Mouse (Mus musculus) cortical plate, adult 2 months (tissue): ENCODE measurements around the gene Dstn. TPM values are rescaled to one million over a fixed set of nuclear protein-coding genes. Genes with fewer than 3 reads are reported as not detected.
A peak's percentile ranks its signal among the peaks of the same experiment; 100 is the strongest.

Source experiments
- H3K27ac ChIP-seq: fragments of 200-500 bp; 2 replicates; pipeline ENCODE4 v1.5.1; 2012; ENCODE audit warnings: low read length, control low read depth, inconsistent platforms; ENCODE audit not compliant: insufficient read depth
- H3K4me1 ChIP-seq: fragments of 200-500 bp; 2 replicates; pipeline ENCODE4 v1.6.1; 2011; ENCODE audit warnings: low read length; ENCODE audit not compliant: control insufficient read depth, insufficient read depth
- H3K4me3 ChIP-seq: fragments of 200-500 bp; 2 replicates; pipeline ENCODE4 v1.5.1; 2011; ENCODE audit warnings: mild to moderate bottlenecking, low read length, control low read depth; ENCODE audit not compliant: insufficient read depth
- CTCF ChIP-seq: fragments of 200-500 bp; IDR thresholded peaks from 2 replicates; pipeline ENCODE4 v1.5.1; 2011; ENCODE audit warnings: mild to moderate bottlenecking, control low read depth, low read length; ENCODE audit not compliant: insufficient read depth; ENCODE audit errors: extremely low read depth
- POLR2A ChIP-seq: fragments of 200-500 bp; IDR thresholded peaks from 2 replicates; pipeline ENCODE4 v1.6.1; 2011; ENCODE audit warnings: mild to moderate bottlenecking, low read length, control low read depth; ENCODE audit not compliant: insufficient read depth; ENCODE audit errors: extremely low read depth
- polyA plus RNA-seq: library from polyadenylated mRNA; depleted of rRNA; stranded (reverse); fragments of >200 nt; gene quantifications from 2 replicates; pipeline ENCODE4 v1.2.3, GENCODE M21; 2012; rRNA removed

The Dstn gene
- polyA plus RNA-seq, 1 experiment = 128 TPM

DNA sequence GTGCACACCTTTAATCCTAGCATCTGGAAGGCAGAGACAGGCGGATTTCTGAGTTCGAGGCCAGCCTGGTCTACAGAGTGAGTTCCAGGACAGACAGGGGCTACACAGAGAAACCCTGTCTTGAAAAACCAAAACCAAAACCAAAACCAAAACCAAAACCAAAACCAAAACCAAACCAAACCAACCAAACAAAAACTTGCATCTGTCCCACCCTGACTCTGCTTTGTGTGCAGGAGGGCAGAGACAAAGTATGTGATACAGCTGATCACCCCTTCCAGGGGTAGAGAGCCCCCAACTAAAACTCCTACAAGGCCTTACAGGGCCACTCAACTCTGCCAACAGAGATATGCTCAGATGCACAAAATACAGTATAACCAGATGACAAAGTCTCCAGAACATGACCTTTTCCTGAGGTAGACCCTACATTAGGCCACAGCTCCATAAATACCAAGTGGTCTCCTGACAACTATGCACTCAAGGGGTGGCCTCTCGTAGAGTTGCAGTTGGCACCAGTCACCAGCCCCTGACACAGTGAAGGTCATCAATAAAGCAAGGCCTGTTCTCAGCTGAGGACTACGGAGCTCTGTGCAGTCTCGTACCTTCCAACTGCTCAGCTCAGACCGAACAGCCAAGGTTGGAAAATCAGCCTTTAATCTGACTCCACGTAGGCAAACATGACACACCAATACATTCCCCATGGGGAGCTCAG lies 77.0 kb downstream of the Dstn start:
- TF ChIP-seq POLR2A (no peak), CTCF (no peak)

More for the DNA sequence above, 77.0 kb downstream of the Dstn start:
- H3K27ac ChIP-seq = peak overlapping the region; percentile 25; the same call in 1 of the 2 replicates
- H3K4me3 ChIP-seq = no peak overlapping the region
- H3K4me1 ChIP-seq = no peaks in the 10 kb centered on the region

Other genes with a start within 250 kb of the Dstn start
- 0.81 and 0.98 TPM in 2 replicates for gene Bfsp1, start 52.1 kb upstream of the Dstn start, polyA plus RNA-seq
- gene Rrbp1, start 95.9 kb downstream of the Dstn start, polyA plus RNA-seq = 55.3 and 58.0 TPM in 2 replicates
- not detected in 2 replicates for gene Banf2, start 117.7 kb downstream of the Dstn start, polyA plus RNA-seq